Mouse (Mus musculus) olfactory bulb, adult 2 months (tissue): Measurements from ENCODE around the gene Manba.

Source experiments
- CTCF ChIP-seq: fragments of 200-500 bp; IDR thresholded peaks from 2 replicates; pipeline ENCODE4 v1.5.1; 2012; ENCODE audit warnings: low read depth, mild to moderate bottlenecking, low read length, moderate library complexity; ENCODE audit not compliant: insufficient read depth
- POLR2A ChIP-seq: fragments of 200-500 bp; IDR thresholded peaks from 2 replicates; pipeline ENCODE4 v1.6.1; 2012; ENCODE audit warnings: mild to moderate bottlenecking, low read depth, low read length, moderate library complexity; ENCODE audit not compliant: insufficient read depth

DNA sequence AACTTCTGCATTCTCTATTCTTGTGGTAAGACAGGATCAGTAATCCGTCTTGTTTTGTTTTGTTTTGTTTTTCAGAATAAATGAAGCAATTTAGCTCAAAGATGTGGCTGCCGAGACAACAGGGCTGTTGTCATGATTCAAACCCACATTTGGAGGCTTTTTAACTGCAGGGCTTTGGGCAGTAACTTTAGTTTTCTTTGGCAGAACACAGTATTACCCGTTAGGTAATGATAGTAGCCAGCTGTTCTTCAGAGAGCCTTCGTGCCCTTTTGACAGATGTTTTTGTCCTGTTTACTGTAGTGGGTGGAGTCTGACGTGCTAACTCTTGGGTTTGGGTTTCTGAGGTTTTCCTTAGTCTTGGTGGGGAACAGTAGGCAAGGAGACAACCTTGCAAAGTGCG lies 87.6 kb downstream of the Manba start:
- TF ChIP-seq POLR2A (no peak), CTCF (no peak)
